Mouse (Mus musculus): ENCODE results near the gene Znhit2. TPM values are rescaled to one million over a fixed set of nuclear protein-coding genes. Genes with fewer than 3 reads are reported as not detected.
A peak's percentile ranks its signal among the peaks of the same experiment; 100 is the strongest.

The Znhit2 gene
- polyA plus RNA-seq, 1 experiment: 36.0 TPM

GRCm38 (mm10) chr19:6030520-6031280, 30.3 kb upstream of the Znhit2 start:
- TF ChIP-seq POLR2A (IDR thresholded peaks at IDR 0.05; ENCODE audit: borderline replicate concordance, extremely low read depth, insufficient read depth, insufficient read length, poor library complexity, severe bottlenecking) (no peak), CTCF (IDR thresholded peaks at IDR 0.05; ENCODE audit: borderline replicate concordance, extremely low read depth, insufficient read depth, insufficient read length) (no peak)
- no peak for DNase-seq (ENCODE audit: low read depth)

GRCm38 (mm10) chr19:6035966-6036585, 24.9 kb upstream of the Znhit2 start:
- no peak for DNase-seq (ENCODE audit: low read depth)
- TF ChIP-seq POLR2A (IDR thresholded peaks at IDR 0.05; ENCODE audit: borderline replicate concordance, extremely low read depth, insufficient read depth, insufficient read length, poor library complexity, severe bottlenecking) (no peak), CTCF (IDR thresholded peaks at IDR 0.05; ENCODE audit: borderline replicate concordance, extremely low read depth, insufficient read depth, insufficient read length) (no peak)

- TF ChIP-seq CTCF (IDR thresholded peaks at IDR 0.05; ENCODE audit: borderline replicate concordance, extremely low read depth, insufficient read depth, insufficient read length) (no peak), POLR2A (IDR thresholded peaks at IDR 0.05; ENCODE audit: borderline replicate concordance, extremely low read depth, insufficient read depth, insufficient read length, poor library complexity, severe bottlenecking) (no peak)
Observed at GRCm38 (mm10) chr19:6037695-6038094, 23.3 kb upstream of the Znhit2 start.

GRCm38 (mm10) chr19:6038326-6038725, 22.7 kb upstream of the Znhit2 start:
- TF ChIP-seq POLR2A (IDR thresholded peaks at IDR 0.05; ENCODE audit: borderline replicate concordance, extremely low read depth, insufficient read depth, insufficient read length, poor library complexity, severe bottlenecking) (no peak), CTCF (IDR thresholded peaks at IDR 0.05; ENCODE audit: borderline replicate concordance, extremely low read depth, insufficient read depth, insufficient read length) (no peak)
- no peak for DNase-seq (ENCODE audit: low read depth)

More at GRCm38 (mm10) chr19:6037695-6038094, 23.3 kb upstream of the Znhit2 start:
- DNase-seq (ENCODE audit: low read depth): no peak

- DNase-seq (ENCODE audit: low read depth): no peak
- no peak for TF ChIP-seq POLR2A (IDR thresholded peaks at IDR 0.05; ENCODE audit: borderline replicate concordance, extremely low read depth, insufficient read depth, insufficient read length, poor library complexity, severe bottlenecking)
- TF ChIP-seq CTCF (IDR thresholded peaks at IDR 0.05; ENCODE audit: borderline replicate concordance, extremely low read depth, insufficient read depth, insufficient read length): no peak
Observed at GRCm38 (mm10) chr19:6040002-6040401, 21.0 kb upstream of the Znhit2 start.

- no peak for DNase-seq (ENCODE audit: low read depth)
- TF ChIP-seq POLR2A (IDR thresholded peaks at IDR 0.05; ENCODE audit: borderline replicate concordance, extremely low read depth, insufficient read depth, insufficient read length, poor library complexity, severe bottlenecking) (no peak), CTCF (IDR thresholded peaks at IDR 0.05; ENCODE audit: borderline replicate concordance, extremely low read depth, insufficient read depth, insufficient read length) (no peak)
Observed at GRCm38 (mm10) chr19:6042293-6042692, 18.7 kb upstream of the Znhit2 start.

GRCm38 (mm10) chr19:6044102-6044501, 16.9 kb upstream of the Znhit2 start:
- peak; percentile 9; the same call in 1 of the 2 replicates for TF ChIP-seq CTCF (IDR thresholded peaks at IDR 0.05; ENCODE audit: borderline replicate concordance, extremely low read depth, insufficient read depth, insufficient read length)
- DNase-seq (ENCODE audit: low read depth): peak; percentile 66

GRCm38 (mm10) chr19:6045366-6046293, 15.4 kb upstream of the Znhit2 start:
- TF ChIP-seq CTCF (IDR thresholded peaks at IDR 0.05; ENCODE audit: borderline replicate concordance, extremely low read depth, insufficient read depth, insufficient read length) (no peak), POLR2A (IDR thresholded peaks at IDR 0.05; ENCODE audit: borderline replicate concordance, extremely low read depth, insufficient read depth, insufficient read length, poor library complexity, severe bottlenecking) (no peak)
- DNase-seq (ENCODE audit: low read depth): no peak

- TF ChIP-seq POLR2A (IDR thresholded peaks at IDR 0.05; ENCODE audit: borderline replicate concordance, extremely low read depth, insufficient read depth, insufficient read length, poor library complexity, severe bottlenecking) (peak; percentile 77; the same call in 1 of the 2 replicates), CTCF (IDR thresholded peaks at IDR 0.05; ENCODE audit: borderline replicate concordance, extremely low read depth, insufficient read depth, insufficient read length) (no peak)
- DNase-seq (ENCODE audit: low read depth): peak; percentile 98
Observed at GRCm38 (mm10) chr19:6046294-6047153, 14.5 kb upstream of the Znhit2 start, which contains the start of gene Syvn1. TSS of gene Syvn1 (plus strand) at chr19:6046576.

- no peak for DNase-seq (ENCODE audit: low read depth)
- TF ChIP-seq POLR2A (IDR thresholded peaks at IDR 0.05; ENCODE audit: borderline replicate concordance, extremely low read depth, insufficient read depth, insufficient read length, poor library complexity, severe bottlenecking) (no peak), CTCF (IDR thresholded peaks at IDR 0.05; ENCODE audit: borderline replicate concordance, extremely low read depth, insufficient read depth, insufficient read length) (no peak)
Observed at GRCm38 (mm10) chr19:6047154-6047898, 13.7 kb upstream of the Znhit2 start.

Measured in brain, embryonic 14.5 days (tissue).